Comparison of ENCODE assay signal across 26 mouse cellular contexts in genomic region chr2:13106531-13106930, GRCm38 (mm10).
DNase-seq lines count a peak whose midpoint lies in the region; ATAC-seq lines count a peak whose summit lies in the region.
"Had no signal": no experiment of that assay in that cellular context is flagged by ENCODE, and none has a peak within 500 bp of the region (broad histone marks: within the 10 kb centered on the region; RNA-seq: fewer than 3 reads in every experiment).

No protein-coding gene starts in this region.

- intact Hi-C loops in left cerebral cortex, postnatal 25 days (cut with DNase I) = no loop called here

- ATAC-seq in kidney, embryonic 15.5 days (replicated peaks; ENCODE audit: low FRiP score) = peak; percentile 57; the same call in 1 of the 2 replicates
- ATAC-seq: activated CD4-positive, CD25-positive, alpha-beta regulatory T cell, adult 4 months; forebrain, embryonic 13.5 days; intestine, postnatal 0 days; midbrain, embryonic 16.5 days had no signal

- H3K9ac ChIP-seq in kidney, embryonic 15.5 days = no peak overlapping the region
- H3K9ac ChIP-seq: forebrain, embryonic 13.5 days; heart, embryonic 15.5 days; hindbrain, embryonic 12.5 days; liver, embryonic 14.5 days; stomach, embryonic 15.5 days had no signal

- H3K27ac ChIP-seq in kidney, embryonic 15.5 days = peak overlapping the region; percentile 56
- H3K27ac ChIP-seq: forebrain, embryonic 13.5 days; heart, embryonic 10.5 days; heart, embryonic 15.5 days; hindbrain, embryonic 12.5 days; liver, embryonic 14.5 days; stomach, embryonic 15.5 days had no signal

- WGBS in kidney, embryonic 15.5 days = 11% methylated on average over 4 of the region's 4 CpGs

- H3K36me3 ChIP-seq in kidney, embryonic 15.5 days = no peaks in the 10 kb centered on the region
- H3K36me3 ChIP-seq: heart, embryonic 10.5 days; heart, embryonic 15.5 days; hindbrain, embryonic 12.5 days; stomach, embryonic 15.5 days had no signal

- peaks cover 15% of the 10 kb centered on the region for H3K4me1 ChIP-seq in kidney, embryonic 15.5 days
- H3K4me1 ChIP-seq: forebrain, embryonic 13.5 days; heart, embryonic 10.5 days; heart, embryonic 15.5 days; stomach, embryonic 15.5 days had no signal

- peak; percentile 8 for DNase-seq in embryo, embryonic 11 days
- DNase-seq in embryo, embryonic 9.5 days (ENCODE audit: extremely low spot score) = no peak
- peak; percentile 7 for DNase-seq in kidney, adult 9 months
- no peak for DNase-seq in kidney, postnatal 25 days
- no peak for DNase-seq in MN1 (ENCODE audit: low spot score)
- no peak for DNase-seq in left cerebral cortex, postnatal 25 days (ENCODE audit: low spot score in 2 of 2)
- DNase-seq: adrenal gland, adult 2 months; adrenal gland, postnatal 36 days; cerebellum, adult 18-20 months; cerebellum, postnatal 10 days; gastrocnemius, postnatal 10 days; layer of hippocampus, adult 9-11 months; liver; lung, adult 2 months; lung, postnatal 10 days; right cerebral cortex, postnatal 25 days had no signal

- no peaks in the 10 kb centered on the region for H3K27me3 ChIP-seq in kidney, embryonic 15.5 days
- H3K27me3 ChIP-seq: forebrain, embryonic 13.5 days; heart, embryonic 15.5 days; hindbrain, embryonic 12.5 days; stomach, embryonic 15.5 days had no signal

- no peaks in the 10 kb centered on the region for H3K9me3 ChIP-seq in kidney, embryonic 15.5 days (replicated peaks)
- H3K9me3 ChIP-seq: forebrain, embryonic 13.5 days; heart, embryonic 10.5 days; heart, embryonic 15.5 days; hindbrain, embryonic 12.5 days; stomach, embryonic 15.5 days had no signal

- no peak overlapping the region for H3K4me3 ChIP-seq in kidney, embryonic 15.5 days (replicated peaks)
- H3K4me3 ChIP-seq: forebrain, embryonic 13.5 days; heart, embryonic 10.5 days; heart, embryonic 15.5 days; hindbrain, embryonic 12.5 days; stomach, embryonic 15.5 days had no signal

- H3K4me2 ChIP-seq in kidney, embryonic 15.5 days = no peak overlapping the region
- H3K4me2 ChIP-seq: forebrain, embryonic 13.5 days; heart, embryonic 15.5 days; hindbrain, embryonic 12.5 days; stomach, embryonic 15.5 days had no signal

Comparison
In these comparisons a context has a peak if more than half of its experiments do, and no peak if none do; other contexts are left out.
1. DNase-seq: peak in embryo, embryonic 11 days (single experiment) and kidney, adult 9 months (single experiment); none in embryo, embryonic 9.5 days (single experiment), kidney, postnatal 25 days (0 of 2), MN1 (single experiment) and left cerebral cortex, postnatal 25 days (0 of 2).